Mouse (Mus musculus) megakaryocyte, embryonic 14.5 days (primary cell): ENCODE data around the gene Gpr27.

ENCODE experiments used
- FLI1 ChIP-seq: IDR thresholded peaks from 2 replicates; pipeline ENCODE4 v1.6.1; 2012; ENCODE audit warnings: low read length, inconsistent platforms, mixed read lengths
- GATA1 ChIP-seq: IDR thresholded peaks from 3 replicates; pipeline ENCODE4 v1.6.1; 2012; ENCODE audit warnings: mixed read lengths, low read length, inconsistent platforms, borderline replicate concordance

DNA sequence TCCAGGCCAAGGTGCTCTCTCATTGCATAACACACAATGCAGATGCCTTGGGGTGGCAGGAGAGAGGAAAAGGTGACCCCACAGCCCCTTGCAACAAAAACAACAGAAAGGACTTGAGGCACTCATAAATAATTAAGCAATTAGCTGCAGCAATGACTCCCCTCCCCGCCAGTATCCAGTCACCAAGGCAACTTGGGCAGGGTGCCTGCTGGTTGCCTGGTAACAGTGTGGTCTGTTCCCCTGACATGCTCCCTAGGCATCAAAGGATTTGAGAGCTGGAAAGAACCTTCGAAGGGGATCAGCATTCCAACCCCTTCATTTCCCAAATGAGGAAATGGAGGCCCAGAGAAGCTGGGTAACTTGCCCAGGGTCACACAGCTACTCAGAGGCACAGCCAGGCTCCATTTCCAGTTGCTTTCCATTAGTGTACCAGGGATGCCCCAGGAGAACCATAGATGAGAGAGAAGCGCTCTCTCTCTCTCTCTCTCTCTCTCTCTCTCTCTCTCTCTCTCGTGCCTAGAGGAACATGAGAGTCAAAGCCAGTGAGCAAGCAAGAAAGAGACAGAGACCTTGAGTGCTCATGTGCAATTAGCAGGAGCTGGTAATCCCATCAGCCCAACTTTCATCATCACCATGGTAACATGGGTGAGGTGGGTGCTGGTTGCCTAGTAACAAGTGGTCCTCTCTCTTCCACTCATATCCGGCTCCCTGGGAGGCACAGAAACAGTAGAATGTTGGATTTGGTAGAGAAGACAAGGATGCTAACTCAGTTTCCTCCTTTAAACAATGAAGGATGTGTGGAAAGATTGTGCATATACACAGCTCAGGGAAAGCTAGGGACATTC is 22.8 kb upstream of the Gpr27 start:
- TF ChIP-seq GATA1 (no peak), FLI1 (no peak)
